Mouse (Mus musculus) liver, embryonic 13.5 days (tissue): ENCODE measurements around the gene Ranbp9. TPM values are rescaled to one million over a fixed set of nuclear protein-coding genes. Genes with fewer than 3 reads are reported as not detected.

Experiments
- ATAC-seq: fragments of 200-750 bp; cut with Nextera tagmentation; 2 replicates; pipeline ENCODE4 v1.8.0; 2017; ENCODE audit warnings: low read depth, mild to moderate bottlenecking, moderate number of reproducible peaks, moderate library complexity
- DNase-seq: peaks from one replicate; pipeline ENCODE4 v3.0.0; 2022
- H3K27ac ChIP-seq: fragments of 300-500 bp; sonication (generic); 2 replicates; pipeline ENCODE4 v1.5.1; 2015; ENCODE audit warnings: moderate library complexity, mild to moderate bottlenecking, inconsistent platforms
- H3K27me3 ChIP-seq: fragments of 300-500 bp; sonication (generic); 2 replicates; pipeline ENCODE4 v1.6.1; 2015; ENCODE audit warnings: mild to moderate bottlenecking, inconsistent platforms
- H3K36me3 ChIP-seq: fragments of 300-500 bp; sonication (generic); 2 replicates; pipeline ENCODE4 v1.6.1; 2015; ENCODE audit warnings: mild to moderate bottlenecking, inconsistent platforms
- H3K4me1 ChIP-seq: fragments of 300-500 bp; sonication (generic); replicated peaks from 2 replicates; pipeline ENCODE4 v1.6.1; 2015; ENCODE audit warnings: inconsistent platforms
- H3K4me2 ChIP-seq: fragments of 300-500 bp; sonication (generic); 2 replicates; pipeline ENCODE4 v1.6.1; 2015; ENCODE audit warnings: inconsistent platforms, mild to moderate bottlenecking, moderate library complexity
- H3K4me3 ChIP-seq: fragments of 300-500 bp; sonication (generic); replicated peaks from 2 replicates; pipeline ENCODE4 v1.5.1; 2015; ENCODE audit warnings: mild to moderate bottlenecking, inconsistent platforms
- H3K9ac ChIP-seq: fragments of 300-500 bp; sonication (generic); 2 replicates; pipeline ENCODE4 v1.6.1; 2015; ENCODE audit warnings: mild to moderate bottlenecking, inconsistent platforms
- H3K9me3 ChIP-seq: fragments of 300-500 bp; sonication (generic); replicated peaks from 2 replicates; pipeline ENCODE4 v1.6.1; 2016; ENCODE audit warnings: inconsistent platforms
- WGBS: fragments of 180-500 bp; shearing (Covaris S2); methylation state at CpG from one replicate; pipeline ENCODE4 v1.1.7; 2015; ENCODE audit not compliant: insufficient replicate concordance; 5-methylcytosine and 5-hydroxymethylcytosine counted together
- polyA plus RNA-seq: library from polyadenylated mRNA; unstranded; fragments of >200 nt; fragmentation: Nextera tagmentation; extraction: Ambion mirVana; gene quantifications from 2 replicates; pipeline ENCODE4 v1.2.1, GENCODE M21; 2015

The Ranbp9 gene
- polyA plus RNA-seq: 2.4 and 3.4 TPM in 2 replicates

- Histone ChIP-seq H3K27ac (peak within 1 kb of the TSS; percentile 96), H3K9me3 (no peaks in the 10 kb centered on the region), H3K36me3 (no peaks in the 10 kb centered on the region), H3K4me1 (peaks cover 56% of the 10 kb centered on the region), H3K9ac (peak within 1 kb of the TSS; percentile 96), H3K4me3 (peak within 1 kb of the TSS; percentile 97), H3K4me2 (peak within 1 kb of the TSS; percentile 93), H3K27me3 (no peaks in the 10 kb centered on the region)
- peak; percentile 90 for ATAC-seq
- WGBS: under 1% methylated on average over 54 of the region's 132 CpGs
- peak; percentile 68 for DNase-seq
Observed at GRCm38 (mm10) chr13:43480957-43481858, at the start of gene Ranbp9. Gene Ranbp9, minus strand, starts transcription at chr13:43481282.

DNA sequence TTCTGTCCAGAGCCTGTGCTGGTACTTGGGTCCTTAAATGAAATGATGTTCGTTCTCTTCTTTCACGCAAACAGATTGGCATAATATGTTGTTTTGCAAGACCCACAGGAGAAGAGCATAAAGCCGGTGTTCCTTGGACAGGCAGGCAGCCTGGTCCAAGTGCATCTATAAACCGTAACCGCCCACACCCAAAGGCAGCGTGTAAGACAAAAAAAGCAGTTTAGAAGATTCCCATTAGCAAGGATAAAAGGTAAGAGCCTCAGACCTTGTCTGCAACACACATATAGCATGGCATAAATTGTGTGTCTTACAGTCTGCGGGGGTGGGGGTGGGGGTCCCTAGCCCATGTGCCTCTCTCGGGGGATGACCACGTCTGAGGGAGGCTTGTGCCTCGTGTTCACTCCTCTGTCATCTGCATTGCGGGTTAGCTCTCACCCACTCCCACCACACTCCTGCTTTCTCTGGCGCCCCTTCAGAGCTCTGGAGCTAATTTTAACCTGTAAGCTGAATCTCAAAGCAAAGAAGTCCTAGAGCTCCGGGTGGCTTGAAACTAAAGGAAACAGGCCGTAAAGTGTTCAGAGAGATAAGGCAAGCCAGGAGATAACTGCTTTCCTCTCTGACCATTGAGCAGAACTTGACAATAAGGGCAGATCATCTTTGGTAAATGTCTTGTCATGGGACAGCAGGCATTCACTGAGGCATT is 49.2 kb upstream of the Ranbp9 start:
- Histone ChIP-seq H3K9me3 (0 out of 2 replicates have a peak, but pooled peaks cover 3% of the 10 kb centered on the region), H3K9ac (no peak overlapping the region), H3K27me3 (no peaks in the 10 kb centered on the region), H3K36me3 (no peaks in the 10 kb centered on the region), H3K4me2 (peak overlapping the region; percentile 41), H3K27ac (no peak overlapping the region), H3K4me1 (peaks cover 32% of the 10 kb centered on the region), H3K4me3 (no peak overlapping the region)
- peak; percentile 39; the same call in 1 of the 2 replicates for ATAC-seq
- 25% methylated on average over 14 of the region's 14 CpGs for WGBS
- no peak for DNase-seq

- Histone ChIP-seq H3K4me2 (no peak overlapping the region), H3K9me3 (0 out of 2 replicates have a peak, but pooled peaks cover 3% of the 10 kb centered on the region), H3K9ac (no peak overlapping the region), H3K27me3 (no peaks in the 10 kb centered on the region), H3K4me3 (no peak overlapping the region), H3K27ac (no peak overlapping the region), H3K36me3 (no peaks in the 10 kb centered on the region), H3K4me1 (peaks cover 39% of the 10 kb centered on the region)
- WGBS: 65% methylated on average over 5 of the region's 5 CpGs
- DNase-seq (no peak), ATAC-seq (no peak)
Observed at GRCm38 (mm10) chr13:43526289-43526688, 45.2 kb upstream of the Ranbp9 start.

DNA sequence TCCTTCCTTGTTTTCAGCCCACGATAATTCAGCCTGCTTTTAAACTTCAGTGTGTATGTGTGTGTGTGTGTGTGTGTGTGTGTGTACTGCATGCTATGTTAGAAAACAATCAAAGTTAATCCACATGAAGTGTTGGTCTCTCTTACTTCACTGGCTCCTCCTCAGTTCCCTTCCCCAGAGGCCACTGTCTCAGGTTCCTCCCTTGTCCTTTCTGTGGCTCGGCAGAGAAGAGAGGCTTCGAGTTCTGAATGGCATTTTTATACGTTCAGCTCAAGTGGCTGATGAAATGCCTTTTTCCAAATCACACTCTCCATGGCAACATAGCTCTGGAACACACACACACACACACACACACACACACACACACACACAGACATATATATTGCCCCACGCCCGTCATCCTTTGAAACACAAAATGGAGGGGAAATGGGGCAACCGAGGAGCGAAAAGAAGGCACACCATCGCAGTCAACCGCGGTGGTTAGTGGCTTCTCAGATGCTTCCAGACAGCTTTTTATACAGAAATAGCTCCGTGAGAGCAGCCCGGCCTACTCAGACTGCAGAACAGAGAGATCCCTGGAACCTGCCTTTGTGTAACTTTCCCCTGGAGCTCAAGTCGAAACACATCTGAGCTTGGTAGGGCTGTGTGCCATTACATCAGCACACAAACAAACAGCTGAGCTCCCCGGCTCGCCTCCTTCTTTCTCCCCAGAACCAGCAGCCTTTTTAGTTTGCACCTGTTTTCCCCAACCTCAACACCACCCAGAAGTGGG is 44.5 kb upstream of the Ranbp9 start:
- no peak overlapping the region for H3K4me2 ChIP-seq
- H3K4me1 ChIP-seq: peaks cover 32% of the 10 kb centered on the region
- peak overlapping the region; percentile 13; the same call in 1 of the 2 replicates for H3K27ac ChIP-seq
- H3K4me3 ChIP-seq: no peak overlapping the region
- no peaks in the 10 kb centered on the region for H3K27me3 ChIP-seq
- H3K9me3 ChIP-seq: 0 out of 2 replicates have a peak, but pooled peaks cover 3% of the 10 kb centered on the region
- no peaks in the 10 kb centered on the region for H3K36me3 ChIP-seq
- ATAC-seq (no peak), DNase-seq (no peak)
- H3K9ac ChIP-seq: no peak overlapping the region
- WGBS: 55% methylated on average over 16 of the region's 16 CpGs

- Histone ChIP-seq H3K9me3 (0 out of 2 replicates have a peak, but pooled peaks cover 3% of the 10 kb centered on the region), H3K4me3 (no peak overlapping the region), H3K4me2 (no peak overlapping the region), H3K9ac (no peak overlapping the region), H3K4me1 (peaks cover 23% of the 10 kb centered on the region), H3K27ac (no peak overlapping the region), H3K27me3 (no peaks in the 10 kb centered on the region), H3K36me3 (no peaks in the 10 kb centered on the region)
- DNase-seq: no peak
- ATAC-seq: no peak
- WGBS: 36% methylated on average over 16 of the region's 16 CpGs
Observed at GRCm38 (mm10) chr13:43524491-43525362, 43.6 kb upstream of the Ranbp9 start.

DNA sequence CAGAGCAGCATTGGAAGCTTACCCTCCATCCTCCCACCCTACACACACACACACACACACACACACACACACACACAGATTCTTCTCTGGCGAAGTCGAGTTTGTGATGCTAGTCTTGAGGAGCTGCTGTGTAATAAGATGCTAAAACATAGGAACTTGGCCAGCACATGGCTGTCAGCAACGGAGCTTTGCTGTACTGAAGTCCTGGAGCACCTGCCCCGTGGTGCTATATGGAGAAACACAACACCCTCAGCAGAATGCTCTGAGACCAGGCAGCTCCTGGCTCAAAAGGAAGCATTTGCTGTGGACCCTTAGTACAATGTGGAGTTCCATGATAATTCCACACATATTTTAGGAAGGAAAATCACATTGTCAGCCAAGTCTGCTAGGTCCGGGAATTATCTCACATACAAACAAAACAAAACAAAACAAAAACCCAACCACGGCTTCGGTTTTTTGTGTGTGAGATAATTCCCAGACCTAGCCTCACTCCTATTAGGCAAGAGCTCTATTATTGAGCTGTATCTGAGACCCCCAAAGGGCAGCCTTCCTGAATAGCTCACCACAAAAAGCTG is 42.9 kb upstream of the Ranbp9 start:
- peaks cover 20% of the 10 kb centered on the region for H3K4me1 ChIP-seq
- H3K27me3 ChIP-seq: no peaks in the 10 kb centered on the region
- 0 out of 2 replicates have a peak, but pooled peaks cover 3% of the 10 kb centered on the region for H3K9me3 ChIP-seq
- no peak overlapping the region for H3K4me3 ChIP-seq
- H3K36me3 ChIP-seq: no peaks in the 10 kb centered on the region
- ATAC-seq (no peak), DNase-seq (no peak)
- WGBS: 47% methylated on average over 7 of the region's 7 CpGs
- no peak overlapping the region for H3K27ac ChIP-seq
- no peak overlapping the region for H3K9ac ChIP-seq
- H3K4me2 ChIP-seq: no peak overlapping the region

DNA sequence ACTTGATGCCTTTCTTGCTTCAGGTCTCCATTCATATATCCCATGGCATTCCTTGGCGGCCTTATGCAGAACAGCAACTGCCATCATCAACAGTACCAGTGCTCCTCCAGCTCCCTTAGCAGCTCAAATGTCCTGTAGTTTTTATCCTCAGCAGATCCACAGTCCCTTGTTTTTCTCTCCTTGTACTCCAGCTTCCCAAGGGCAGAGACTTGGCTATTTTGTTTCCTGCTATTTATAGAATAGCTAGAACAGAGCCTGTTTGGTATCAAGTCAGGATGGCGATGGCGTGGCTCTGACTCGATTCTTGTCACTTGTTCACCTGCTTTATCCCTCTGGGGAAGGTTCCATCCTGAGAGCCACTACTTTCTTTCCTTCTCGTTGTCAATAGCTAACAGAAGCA is 40.9 kb upstream of the Ranbp9 start:
- Histone ChIP-seq H3K9me3 (no peaks in the 10 kb centered on the region), H3K4me2 (no peak overlapping the region), H3K27me3 (no peaks in the 10 kb centered on the region), H3K4me1 (peaks cover 20% of the 10 kb centered on the region), H3K27ac (no peak overlapping the region), H3K9ac (no peak overlapping the region), H3K36me3 (no peaks in the 10 kb centered on the region), H3K4me3 (no peak overlapping the region)
- 76% methylated on average over 5 of the region's 5 CpGs for WGBS
- ATAC-seq: no peak
- no peak for DNase-seq

GRCm38 (mm10) chr13:43519251-43519650 is 38.2 kb upstream of the Ranbp9 start:
- Histone ChIP-seq H3K4me3 (no peak overlapping the region), H3K4me2 (no peak overlapping the region), H3K9ac (no peak overlapping the region), H3K4me1 (peaks cover 7% of the 10 kb centered on the region), H3K9me3 (no peaks in the 10 kb centered on the region), H3K27ac (no peak overlapping the region), H3K36me3 (no peaks in the 10 kb centered on the region), H3K27me3 (no peaks in the 10 kb centered on the region)
- DNase-seq: no peak
- no peak for ATAC-seq
- 68% methylated on average over 6 of the region's 6 CpGs for WGBS

- DNase-seq: no peak
- Histone ChIP-seq H3K36me3 (no peaks in the 10 kb centered on the region), H3K27me3 (no peaks in the 10 kb centered on the region), H3K27ac (no peak overlapping the region), H3K4me2 (no peak overlapping the region), H3K9me3 (no peaks in the 10 kb centered on the region), H3K9ac (no peak overlapping the region), H3K4me1 (no peaks in the 10 kb centered on the region), H3K4me3 (no peak overlapping the region)
- 63% methylated on average over 8 of the region's 8 CpGs for WGBS
- ATAC-seq: no peak
Observed at GRCm38 (mm10) chr13:43517371-43517770, 36.3 kb upstream of the Ranbp9 start.

GRCm38 (mm10) chr13:43516931-43517330 is 35.8 kb upstream of the Ranbp9 start:
- no peak for DNase-seq

More at GRCm38 (mm10) chr13:43516931-43517330, 35.8 kb upstream of the Ranbp9 start:
- H3K27me3 ChIP-seq: no peaks in the 10 kb centered on the region
- no peaks in the 10 kb centered on the region for H3K4me1 ChIP-seq
- 73% methylated on average over 6 of the region's 6 CpGs for WGBS
- ATAC-seq: no peak
- H3K36me3 ChIP-seq: no peaks in the 10 kb centered on the region
- H3K4me3 ChIP-seq: no peak overlapping the region
- H3K27ac ChIP-seq: no peak overlapping the region
- H3K9me3 ChIP-seq: no peaks in the 10 kb centered on the region
- H3K4me2 ChIP-seq: no peak overlapping the region
- H3K9ac ChIP-seq: no peak overlapping the region
